Mouse (Mus musculus) G1E (cell line): Measurements from ENCODE around the gene Ethe1.

Experiments used
- CTCF ChIP-seq: IDR thresholded peaks from 2 replicates; pipeline ENCODE4 v1.5.1; 2012; ENCODE audit warnings: low read depth, low read length, inconsistent platforms, mixed read lengths
- GATA1 ChIP-seq: IDR thresholded peaks from 2 replicates; pipeline ENCODE4 v1.6.1; 2012; ENCODE audit warnings: borderline replicate concordance, low read length, inconsistent platforms, mixed read lengths
- POLR2AphosphoS5 ChIP-seq: IDR thresholded peaks from 2 replicates; pipeline ENCODE4 v1.6.1; 2012; ENCODE audit warnings: low read depth, low read length, inconsistent platforms; ENCODE audit not compliant: insufficient replicate concordance

DNA sequence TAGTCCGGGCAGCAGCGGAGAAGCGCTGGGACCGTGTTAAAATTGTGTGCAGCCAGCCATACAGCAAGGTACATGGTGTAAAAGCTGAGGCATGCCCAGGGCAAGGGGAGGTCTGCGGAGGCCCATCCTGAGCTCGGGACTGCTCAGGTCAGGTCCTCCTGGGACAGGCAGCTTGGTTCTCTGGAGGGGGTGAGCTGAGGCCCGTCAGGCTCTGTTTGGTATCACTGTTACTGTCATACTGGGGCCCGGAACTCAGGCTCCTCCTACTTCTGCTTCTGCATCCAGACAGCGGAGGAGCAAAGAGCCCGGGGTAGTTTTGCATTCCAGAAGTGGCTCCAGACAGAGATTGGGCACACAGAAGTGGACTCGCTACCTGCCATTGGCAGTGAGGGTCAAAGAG is 21.7 kb upstream of the Ethe1 start:
- no peak for TF ChIP-seq CTCF
- TF ChIP-seq GATA1, result no peak
- no peak for TF ChIP-seq POLR2AphosphoS5
